Mouse (Mus musculus) hindbrain, embryonic 11.5 days (tissue): ENCODE data around the gene Gm21118. TPM values are rescaled to one million over a fixed set of nuclear protein-coding genes. Genes with fewer than 3 reads are reported as not detected.
"Not testable (repeated sequence)": the region's sequence is repeated elsewhere in the genome, so short reads cannot be mapped to it uniquely, and the experiment has no call there.

Experiments
- ATAC-seq: fragments of 200-750 bp; cut with Nextera tagmentation; 2 replicates; pipeline ENCODE4 v1.8.0; 2017; ENCODE audit warnings: mild to moderate bottlenecking, moderate TSS enrichment, moderate library complexity; ENCODE audit not compliant: low FRiP score
- DNase-seq: peaks from one replicate; pipeline ENCODE4 v3.0.0-alpha.2; 2015; ENCODE audit warnings: low spot score
- H3K27ac ChIP-seq: fragments of 300-500 bp; sonication (generic); 2 replicates; pipeline ENCODE4 v1.5.1; 2014; ENCODE audit warnings: mild to moderate bottlenecking, low read depth, low read length
- H3K27me3 ChIP-seq: fragments of 300-500 bp; sonication (generic); 2 replicates; pipeline ENCODE4 v1.6.1; 2014; ENCODE audit warnings: mild to moderate bottlenecking, low read length, moderate library complexity, mixed read lengths; ENCODE audit not compliant: control insufficient read depth, insufficient read depth
- H3K36me3 ChIP-seq: fragments of 300-500 bp; sonication (generic); 2 replicates; pipeline ENCODE4 v1.6.1; 2014; ENCODE audit warnings: mild to moderate bottlenecking, low read length, moderate library complexity, mixed read lengths; ENCODE audit not compliant: control insufficient read depth, insufficient read depth
- H3K4me1 ChIP-seq: fragments of 300-500 bp; sonication (generic); replicated peaks from 2 replicates; pipeline ENCODE4 v1.6.1; 2014; ENCODE audit warnings: low read length, mixed read lengths; ENCODE audit not compliant: control insufficient read depth, insufficient read depth
- H3K4me2 ChIP-seq: fragments of 300-500 bp; sonication (generic); replicated peaks from 2 replicates; pipeline ENCODE4 v1.6.1; 2014; ENCODE audit warnings: mild to moderate bottlenecking, low read depth, low read length
- H3K4me3 ChIP-seq: fragments of 300-500 bp; sonication (generic); 2 replicates; pipeline ENCODE4 v1.5.1; 2014; ENCODE audit warnings: low read depth, low read length
- H3K9ac ChIP-seq: fragments of 300-500 bp; sonication (generic); 2 replicates; pipeline ENCODE4 v1.6.1; 2014; ENCODE audit warnings: low read depth, low read length
- H3K9me3 ChIP-seq: fragments of 300-500 bp; sonication (generic); 2 replicates; pipeline ENCODE4 v1.6.1; 2016; ENCODE audit warnings: low read length; ENCODE audit not compliant: control insufficient read depth
- WGBS: fragments of 180-500 bp; shearing (Covaris S2); extraction: QIAGEN DNeasy Blood & Tissue Kit; methylation state at CpG from one replicate; pipeline ENCODE4 v1.1.7; 2014; 5-methylcytosine and 5-hydroxymethylcytosine counted together
- polyA plus RNA-seq: library from polyadenylated mRNA; unstranded; fragments of >200 nt; fragmentation: Nextera tagmentation; extraction: Ambion mirVana; gene quantifications from 2 replicates; pipeline ENCODE4 v1.2.1, GENCODE M21; 2014

The Gm21118 gene
- polyA plus RNA-seq = not detected in 2 replicates

- not testable (repeated sequence) for H3K9me3 ChIP-seq, H3K27ac ChIP-seq, H3K9ac ChIP-seq, H3K27me3 ChIP-seq, H3K36me3 ChIP-seq, ATAC-seq, H3K4me3 ChIP-seq, H3K4me2 ChIP-seq, DNase-seq, H3K4me1 ChIP-seq
- WGBS = no CpG with 5 or more reads among the region's 4 CpGs
Measured at GRCm38 (mm10) chrY:70273542-70273941, at the start of gene Gm21118. Gene Gm21118, minus strand, starts transcription at chrY:70273642.

DNA sequence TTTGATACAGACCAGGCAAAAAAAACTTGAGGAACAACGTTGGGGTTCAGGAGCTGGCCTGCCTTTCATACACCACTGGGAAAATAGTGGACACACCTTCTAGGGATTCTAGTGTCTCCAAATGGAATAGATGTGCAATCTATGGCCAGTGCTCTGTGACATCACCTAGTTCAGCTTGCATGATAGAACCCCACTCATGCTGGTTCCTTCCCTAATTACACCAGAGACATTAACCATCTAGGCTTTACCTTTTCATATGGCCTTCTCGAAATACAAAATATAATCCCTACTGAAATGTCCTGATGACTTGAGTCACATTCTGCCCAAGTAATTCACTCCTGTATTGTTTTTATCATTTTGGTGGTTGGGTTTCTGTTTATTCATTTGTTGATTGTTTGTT lies 29.7 kb upstream of the Gm21118 start, which contains the start of the genes Gm29423 and Gm29644:
Gene Gm29423 (minus strand): TSS at position 101 of the 400 bp plus-strand sequence.
Gene Gm29644 (minus strand): TSS at position 157 of the 400 bp plus-strand sequence.
- no CpG with 5 or more reads among the region's 2 CpGs for WGBS
- H3K4me3 ChIP-seq, H3K4me2 ChIP-seq, H3K9me3 ChIP-seq, H3K4me1 ChIP-seq, DNase-seq, H3K27ac ChIP-seq, H3K36me3 ChIP-seq, ATAC-seq, H3K9ac ChIP-seq, H3K27me3 ChIP-seq: not testable (repeated sequence)

Other genes with a start within 250 kb of the Gm21118 start
- gene Gm29423, start 29.6 kb upstream of the Gm21118 start, polyA plus RNA-seq = not detected in 2 replicates
- not detected in 2 replicates for gene Gm29644, start 29.7 kb upstream of the Gm21118 start, polyA plus RNA-seq
- gene Gm20888, start 168.2 kb upstream of the Gm21118 start, polyA plus RNA-seq = not detected in 2 replicates